Mouse (Mus musculus) fat pad, adult 2 months (tissue): ENCODE measurements around the gene Gm3278.
"Not testable (repeated sequence)": the region's sequence is repeated elsewhere in the genome, so short reads cannot be mapped to it uniquely, and the experiment has no call there.

Experiments used
- DNase-seq: peaks from one replicate; pipeline ENCODE4 v3.0.0-alpha.2; 2011; ENCODE audit warnings: low read depth, low spot score; ENCODE audit errors: extremely low read depth

The Gm3278 gene

DNA sequence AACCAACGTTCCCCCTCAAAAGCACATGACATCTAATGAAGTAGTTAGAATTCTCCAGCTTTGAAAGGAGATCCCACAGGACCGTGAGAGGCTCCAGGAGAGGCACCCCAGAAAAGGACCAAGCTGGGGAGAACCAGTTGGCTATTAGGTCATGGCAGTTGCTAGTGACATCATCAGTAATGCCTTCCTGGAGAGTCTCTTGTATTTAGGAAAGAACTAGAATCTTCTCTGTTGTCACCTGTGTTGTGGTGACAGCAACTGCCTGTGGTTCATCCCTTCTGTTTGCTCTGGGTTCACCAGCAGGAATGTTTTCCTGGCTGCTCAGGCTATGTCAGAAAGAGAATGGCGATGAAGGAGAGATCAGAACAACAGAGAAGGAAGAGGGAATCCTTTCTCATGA, at the start of gene Gm3278:
Gene Gm3278, plus strand, starts transcription at position 301 of the 400 bp plus-strand sequence.
- DNase-seq: not testable (repeated sequence)

DNA sequence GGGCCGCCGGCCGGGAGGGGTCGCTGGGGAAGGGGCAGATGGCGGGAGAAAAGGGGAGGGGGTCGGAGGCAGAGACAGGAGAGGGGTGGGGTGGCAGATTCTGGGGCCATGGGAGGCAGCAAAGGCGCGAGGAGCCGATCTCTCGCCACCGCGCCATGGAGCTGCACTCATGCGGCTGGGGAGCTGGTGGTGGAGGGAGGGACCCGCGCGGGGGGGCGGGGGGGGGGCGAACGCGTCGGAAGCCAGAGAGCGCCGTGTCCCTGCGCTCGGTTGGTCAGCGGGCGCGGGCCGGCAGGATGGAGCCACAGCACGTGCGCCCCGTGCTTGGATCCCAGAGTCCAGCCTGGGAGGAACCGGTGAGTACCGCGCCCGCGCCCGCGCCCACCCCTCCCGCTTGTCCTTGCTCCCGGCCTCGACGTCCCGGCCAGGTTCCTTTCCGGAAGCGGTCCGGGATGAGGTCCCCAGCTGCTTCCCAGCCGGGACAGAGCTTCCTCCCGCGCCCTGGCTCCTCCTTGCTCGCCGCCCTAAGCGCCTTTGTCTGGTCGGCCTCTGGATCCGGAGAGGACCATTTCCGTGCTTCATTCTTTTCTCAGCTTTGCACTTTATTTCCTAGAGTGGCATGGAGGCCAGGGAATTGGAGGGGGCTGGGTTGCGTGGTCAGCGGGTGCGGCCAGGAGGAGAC, 36.8 kb upstream of the Gm3278 start, which contains the start of gene Gm3264:
Gene Gm3264, plus strand, starts transcription at position 278 of the 682 bp plus-strand sequence.
- not testable (repeated sequence) for DNase-seq
